Mouse (Mus musculus): ENCODE data around the gene Gulp1.

- TF ChIP-seq POLR2A (IDR thresholded peaks at IDR 0.05; ENCODE audit: borderline replicate concordance, insufficient read depth, low read length) = no peak
- no peak for TF ChIP-seq CTCF (IDR thresholded peaks at IDR 0.05; ENCODE audit: borderline replicate concordance, insufficient read depth, low read depth, low read length)
Measured at GRCm38 (mm10) chr1:44618751-44619150, 67.4 kb downstream of the Gulp1 start.
